Mouse (Mus musculus) testis, adult 2 months (tissue): ENCODE measurements around the gene Dennd6b.

Experiments
- CTCF ChIP-seq: fragments of 200-500 bp; IDR thresholded peaks from 2 replicates; pipeline ENCODE4 v1.5.1; 2012; ENCODE audit warnings: low read depth, mild to moderate bottlenecking, inconsistent platforms, low read length, moderate library complexity; ENCODE audit not compliant: control insufficient read depth, insufficient read depth, insufficient replicate concordance
- POLR2A ChIP-seq: fragments of 200-500 bp; IDR thresholded peaks from 2 replicates; pipeline ENCODE4 v1.6.1; 2012; ENCODE audit warnings: low read depth, mild to moderate bottlenecking, inconsistent platforms, low read length, moderate library complexity; ENCODE audit not compliant: control insufficient read depth

GRCm38 (mm10) chr15:89173024-89173905 is 23.0 kb downstream of the Dennd6b start:
- TF ChIP-seq CTCF: no peak
- no peak for TF ChIP-seq POLR2A
